Mouse (Mus musculus) hematopoietic multipotent progenitor cell, adult 10-12 weeks (in vitro differentiated cells): ENCODE results near the gene Olfr248. TPM values are rescaled to one million over a fixed set of nuclear protein-coding genes. Genes with fewer than 3 reads are reported as not detected.

ENCODE experiments used
- polyA plus RNA-seq: library from polyadenylated mRNA; stranded (reverse); fragments of >175 nt; gene quantifications from 2 replicates; pipeline ENCODE4 v1.2.3, GENCODE M21; 2012; ENCODE audit warnings: low replicate concordance

The Olfr248 gene
- not detected in 2 replicates for polyA plus RNA-seq

GRCm38 (mm10) chr1:174390746-174391145 is at the start of gene Olfr248:
TSS of gene Olfr248 (plus strand) at chr1:174391046.

GRCm38 (mm10) chr1:174364882-174365451 is 25.9 kb upstream of the Olfr248 start, which contains the start of gene Olfr417:
TSS of gene Olfr417 (plus strand) at chr1:174365122.

GRCm38 (mm10) chr1:174423764-174424163 is 32.9 kb downstream of the Olfr248 start, which contains the start of gene Olfr414:
TSS of gene Olfr414 (plus strand) at chr1:174424064.

Other genes with a start within 250 kb of the Olfr248 start
- not detected in 2 replicates for gene Olfr420, start 235.4 kb upstream of the Olfr248 start, polyA plus RNA-seq
- gene Spta1, start 218.3 kb upstream of the Olfr248 start, polyA plus RNA-seq: 0.08 and 3.7 TPM in 2 replicates
- not detected in 2 replicates for gene Olfr419, start 139.0 kb upstream of the Olfr248 start, polyA plus RNA-seq
- gene Mptx1, start 60.5 kb upstream of the Olfr248 start, polyA plus RNA-seq: not detected in 2 replicates
- gene Olfr417, start 25.9 kb upstream of the Olfr248 start, polyA plus RNA-seq: not detected in 2 replicates
- gene Olfr414, start 33.0 kb downstream of the Olfr248 start, polyA plus RNA-seq: not detected in 2 replicates
- gene Olfr220, start 51.0 kb downstream of the Olfr248 start, polyA plus RNA-seq: not detected in 2 replicates
- gene Fmn2, start 110.8 kb downstream of the Olfr248 start, polyA plus RNA-seq: 0.02 and 0.03 TPM in 2 replicates